Mouse (Mus musculus) spleen, postnatal 36 days (tissue): ENCODE measurements around the gene Zfp410.
"Not testable (repeated sequence)": the region's sequence is repeated elsewhere in the genome, so short reads cannot be mapped to it uniquely, and the experiment has no call there.

Source experiments
- DNase-seq, 2 experiments: peaks; one replicate each; pipeline ENCODE4 v3.0.0; 2022; ENCODE audit warnings: low spot score in 2 of 2, mixed read lengths in 1 of 2

Gene Zfp410

DNA sequence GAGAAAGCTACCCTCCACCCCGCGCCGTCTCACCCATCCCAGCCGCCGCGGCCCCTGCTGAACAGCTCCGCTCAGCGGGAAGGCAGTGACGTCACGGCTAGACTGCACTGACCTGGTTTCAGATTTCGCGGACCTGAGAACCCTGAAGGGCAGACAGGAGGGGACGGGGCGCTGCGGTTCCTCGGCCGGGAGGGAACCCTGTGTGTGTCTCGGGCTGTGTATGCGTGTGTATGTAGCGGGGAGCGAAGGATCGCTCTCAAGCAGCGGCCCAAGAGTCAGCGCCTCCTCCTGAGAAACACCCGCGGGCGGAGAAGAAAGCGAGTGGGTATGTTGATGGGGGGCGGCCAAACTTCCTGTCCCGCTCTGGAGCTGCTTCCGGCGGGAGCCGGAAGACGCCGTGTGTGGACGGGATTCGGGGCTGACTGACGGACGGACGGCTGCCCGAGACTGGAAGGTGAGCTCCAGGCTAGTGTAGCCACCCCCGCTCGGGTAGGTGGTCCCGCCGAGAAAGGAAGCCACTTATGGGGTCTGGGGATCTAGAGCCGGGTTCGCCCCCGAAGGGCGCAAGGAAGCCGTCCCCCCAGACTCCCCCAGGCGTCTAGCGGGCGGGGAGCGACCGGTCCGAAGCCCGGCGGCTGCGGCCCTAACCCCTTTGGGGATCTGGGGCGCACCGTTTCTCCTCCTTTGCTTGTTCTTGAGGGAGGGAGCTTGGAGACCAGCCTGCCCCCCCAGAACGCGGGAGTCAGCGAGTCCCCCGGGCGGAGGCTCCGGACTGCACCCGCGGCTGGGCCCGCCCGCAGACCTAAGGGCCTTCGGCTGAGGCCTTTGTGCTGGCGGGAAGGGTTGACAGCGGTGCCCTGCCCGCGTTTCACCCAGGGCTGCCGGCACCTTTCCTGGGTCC, at the start of gene Zfp410:
TSS of gene Zfp410 (plus strand) at position 132 of the 901 bp plus-strand sequence.
- DNase-seq = peak; percentile 78 to 79

- no peak for DNase-seq
These were observed 49.4 kb upstream of the Zfp410 start for GRCm38 (mm10) chr12:84267264-84267663.

DNA sequence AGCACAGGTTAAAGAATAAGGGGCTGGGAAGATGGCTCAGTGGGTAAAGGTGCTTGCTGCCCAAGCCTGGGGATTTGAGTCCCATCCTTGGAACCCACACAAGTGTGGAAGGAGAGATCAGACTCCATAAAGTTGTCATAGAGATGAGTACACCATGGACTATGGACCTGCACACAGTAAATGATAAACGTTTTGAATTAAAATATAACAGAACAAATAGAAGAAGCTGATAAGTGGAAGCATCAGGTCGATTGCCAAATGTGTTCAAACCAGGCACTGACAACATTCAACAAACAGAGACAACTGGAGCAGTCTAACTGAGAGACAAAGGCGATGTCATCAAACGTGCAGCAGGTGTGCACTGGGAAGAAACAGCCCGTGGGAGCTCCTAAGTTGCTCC, 43.3 kb upstream of the Zfp410 start:
- DNase-seq = no peak

GRCm38 (mm10) chr12:84275288-84275687, 41.4 kb upstream of the Zfp410 start:
- DNase-seq = peak in 1 of 2 experiments; percentile 20

DNA sequence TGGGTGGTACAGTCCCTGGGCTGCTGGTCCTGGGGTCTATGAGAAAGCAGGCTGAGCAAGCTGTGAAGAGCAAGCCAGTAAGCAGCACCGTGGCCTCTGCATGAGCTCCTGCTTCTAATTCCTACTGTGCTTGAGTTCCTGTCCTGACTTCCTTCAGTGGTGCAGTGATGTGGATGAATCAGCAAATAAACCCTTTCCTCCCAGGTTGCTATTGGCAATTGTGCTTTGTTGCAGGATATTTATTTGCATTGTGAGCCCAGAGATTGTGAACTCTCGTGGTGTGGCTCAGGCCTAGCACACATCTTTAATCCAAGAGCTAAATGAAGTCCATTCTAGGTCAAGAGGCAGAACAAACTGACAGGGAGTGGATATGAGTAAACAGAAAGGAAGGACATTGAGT, 40.4 kb upstream of the Zfp410 start:
- no peak for DNase-seq

DNA sequence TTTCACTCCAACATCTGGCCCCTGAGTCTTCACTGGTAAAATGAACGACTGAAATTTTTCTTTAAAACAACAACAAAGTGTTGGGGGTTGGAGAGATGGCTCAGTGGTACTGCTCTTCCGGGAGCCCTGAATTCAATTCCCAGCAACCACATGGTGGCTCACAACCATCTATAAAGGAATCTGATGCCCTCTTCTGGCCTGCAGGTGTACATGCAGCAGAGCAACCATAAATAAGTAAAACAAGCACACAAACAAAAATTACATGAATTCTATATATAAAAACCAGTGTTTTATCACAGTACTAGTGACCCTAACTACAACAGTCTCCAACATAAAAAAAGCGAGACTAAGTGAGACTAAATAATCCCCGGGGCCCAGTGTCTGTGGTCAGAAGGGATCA, 39.9 kb upstream of the Zfp410 start:
- no peak for DNase-seq

GRCm38 (mm10) chr12:84277832-84278231, 38.8 kb upstream of the Zfp410 start:
- no peak for DNase-seq

GRCm38 (mm10) chr12:84278901-84279300, 37.8 kb upstream of the Zfp410 start:
- DNase-seq = no peak

- no peak for DNase-seq
These were observed 32.3 kb upstream of the Zfp410 start for GRCm38 (mm10) chr12:84284391-84284790.

GRCm38 (mm10) chr12:84284885-84285592, 31.6 kb upstream of the Zfp410 start, which contains the start of gene Ptgr2:
Gene Ptgr2, plus strand, starts transcription at chr12:84285232.
- DNase-seq = peak; percentile 96

- DNase-seq = no peak
These were observed 31.1 kb upstream of the Zfp410 start for GRCm38 (mm10) chr12:84285593-84285968.

DNA sequence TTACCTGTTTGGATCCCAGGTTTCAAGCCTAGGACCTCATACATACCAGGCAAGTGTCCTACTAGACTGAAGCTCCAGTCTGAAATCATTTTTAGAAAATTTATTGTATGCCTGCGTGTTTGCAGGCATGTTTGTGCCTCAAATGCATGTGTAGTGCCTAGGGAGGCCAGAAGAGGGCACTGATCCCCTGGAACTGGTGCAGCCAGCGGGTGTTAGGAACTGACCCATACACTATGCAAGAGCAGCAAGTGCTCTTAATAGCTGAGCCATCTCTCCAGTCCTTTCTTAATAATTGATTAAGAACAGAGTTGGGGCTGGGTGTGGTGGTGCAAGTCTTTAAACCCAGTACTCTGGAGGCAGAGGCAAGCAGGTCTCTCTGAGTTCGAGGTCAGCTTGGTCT, 28.2 kb upstream of the Zfp410 start:
- peak; percentile 52 to 60 for DNase-seq

- DNase-seq = no peak
These were observed 18.8 kb upstream of the Zfp410 start for GRCm38 (mm10) chr12:84297851-84298250.

DNA sequence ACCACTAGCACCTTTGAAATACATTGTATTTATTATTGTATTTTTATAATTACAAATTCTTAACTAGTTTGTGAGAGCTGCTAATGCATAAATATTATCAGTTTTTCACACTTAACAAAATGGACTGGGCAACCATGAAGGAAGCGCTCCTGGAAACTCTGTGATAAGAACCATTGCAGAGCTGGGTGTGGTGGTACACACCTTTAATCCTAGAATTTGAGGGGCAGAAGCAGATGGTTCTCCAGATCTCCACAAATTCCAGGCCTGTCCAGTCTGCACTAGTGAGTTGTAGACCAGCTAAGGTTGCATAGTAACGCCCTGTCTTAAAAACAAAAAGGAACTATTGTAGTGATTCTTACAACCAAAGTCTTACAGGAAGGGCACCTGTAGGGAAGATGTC, 17.4 kb upstream of the Zfp410 start:
- peak in 1 of 2 experiments; percentile 22 for DNase-seq

GRCm38 (mm10) chr12:84304101-84304500, 12.6 kb upstream of the Zfp410 start:
- no peak for DNase-seq

GRCm38 (mm10) chr12:84304554-84304953, 12.1 kb upstream of the Zfp410 start:
- no peak for DNase-seq

- no peak for DNase-seq
These were observed 5.3 kb upstream of the Zfp410 start for GRCm38 (mm10) chr12:84311306-84311705.

- no peak for DNase-seq
These were observed 646 bp upstream of the Zfp410 start for GRCm38 (mm10) chr12:84316006-84316405.

DNA sequence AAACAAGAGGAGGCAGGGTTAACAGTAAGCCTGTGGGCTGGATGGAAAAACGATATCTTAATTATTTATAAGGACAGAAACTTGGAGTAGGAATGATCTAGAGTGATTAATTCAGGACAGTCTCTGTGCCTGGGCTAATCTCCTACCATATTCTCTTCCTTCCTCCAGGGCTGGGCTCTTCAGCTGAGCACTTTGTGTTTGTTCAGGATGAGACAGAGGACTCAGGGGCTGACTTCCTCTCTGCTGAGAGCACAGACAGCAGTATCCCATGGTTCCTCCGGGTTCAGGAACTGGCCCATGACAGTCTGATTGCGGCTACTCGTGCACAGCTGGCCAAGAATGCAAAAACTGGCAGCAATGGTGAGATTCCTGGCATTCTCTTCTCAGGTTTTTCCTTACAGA, 10.5 kb downstream of the Zfp410 start:
- DNase-seq = no peak

DNA sequence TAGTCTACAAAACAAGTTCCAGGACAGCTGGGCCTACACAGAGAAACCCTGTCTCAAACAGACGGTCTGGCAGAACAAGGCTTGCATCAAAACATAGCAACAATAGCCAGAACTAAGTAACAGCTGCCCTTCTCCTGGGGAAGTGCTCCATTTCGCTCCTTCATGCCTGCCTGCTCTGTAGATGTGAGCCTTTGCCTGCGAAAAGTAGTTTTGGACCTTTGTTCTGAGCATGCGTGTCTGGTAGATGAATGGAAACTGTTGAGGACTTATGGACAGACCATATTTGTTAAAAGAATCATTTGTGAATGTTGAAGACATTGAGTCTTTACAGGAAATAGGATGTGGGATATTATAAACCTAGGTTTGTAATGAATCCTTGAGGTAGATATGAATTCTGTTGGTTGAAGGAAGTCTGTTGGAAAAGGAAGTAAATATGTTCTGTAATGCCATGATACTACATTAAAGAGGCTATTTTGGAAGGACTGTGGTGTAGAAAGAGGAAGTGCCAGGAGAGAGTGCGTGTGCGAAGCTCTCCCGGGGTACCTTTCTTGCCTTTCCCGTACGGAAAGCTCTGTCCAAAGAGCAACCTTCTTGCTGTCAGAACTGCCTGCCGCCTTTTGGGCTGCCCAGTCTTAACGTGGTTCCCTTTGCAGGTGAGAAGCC, 20.4 kb downstream of the Zfp410 start:
- no peak for DNase-seq

DNA sequence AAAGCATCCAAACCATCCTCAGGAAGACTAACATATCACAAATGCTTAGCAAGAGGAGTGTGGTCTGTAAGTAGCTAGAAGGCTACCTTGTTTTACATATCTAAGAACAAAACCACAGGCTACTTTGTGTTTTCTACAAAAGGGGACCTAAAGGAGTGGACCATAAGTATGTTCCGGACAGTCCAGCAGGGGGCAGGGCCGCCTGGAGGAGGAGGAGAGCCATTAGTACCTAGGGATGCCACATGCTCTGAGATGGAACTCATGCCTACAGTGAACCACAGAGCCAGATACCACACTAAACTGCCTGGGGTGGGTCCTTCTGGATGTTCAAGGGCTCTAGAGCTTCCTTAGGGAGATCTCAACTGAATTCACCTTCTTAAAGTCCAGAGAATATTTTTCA, 30.5 kb downstream of the Zfp410 start:
- peak; percentile 6 to 18 for DNase-seq

- not testable (repeated sequence) for DNase-seq
These were observed 42.0 kb downstream of the Zfp410 start for GRCm38 (mm10) chr12:84358699-84359098.
